Mouse (Mus musculus) urinary bladder, postnatal 25 days (tissue): ENCODE results near the gene Iba57.

Source experiments
- DNase-seq: peaks from one replicate; pipeline ENCODE4 v3.0.0; 2022; ENCODE audit warnings: low spot score

The Iba57 gene

DNA sequence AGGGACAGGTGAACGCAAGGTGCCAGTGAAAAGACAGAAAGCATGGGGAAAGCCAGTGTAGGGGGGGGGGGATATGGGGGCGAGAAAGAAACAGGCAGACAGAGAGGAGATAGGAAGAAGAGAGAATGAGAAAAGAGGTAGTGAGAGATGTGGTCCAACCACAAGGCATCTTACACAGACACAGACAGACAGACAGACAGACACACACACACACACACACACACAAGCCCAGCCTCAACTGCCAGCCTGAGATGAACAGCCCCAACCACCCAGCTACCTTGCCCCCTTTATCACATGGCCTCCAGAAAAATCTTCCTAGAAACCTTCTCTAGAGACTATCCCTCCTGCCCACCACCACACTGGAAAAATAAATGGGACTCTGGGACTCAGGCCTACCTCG is 31.5 kb downstream of the Iba57 start:
- DNase-seq = no peak

- no peak for DNase-seq
Observed at GRCm38 (mm10) chr11:59131348-59131919, 32.1 kb downstream of the Iba57 start.

DNA sequence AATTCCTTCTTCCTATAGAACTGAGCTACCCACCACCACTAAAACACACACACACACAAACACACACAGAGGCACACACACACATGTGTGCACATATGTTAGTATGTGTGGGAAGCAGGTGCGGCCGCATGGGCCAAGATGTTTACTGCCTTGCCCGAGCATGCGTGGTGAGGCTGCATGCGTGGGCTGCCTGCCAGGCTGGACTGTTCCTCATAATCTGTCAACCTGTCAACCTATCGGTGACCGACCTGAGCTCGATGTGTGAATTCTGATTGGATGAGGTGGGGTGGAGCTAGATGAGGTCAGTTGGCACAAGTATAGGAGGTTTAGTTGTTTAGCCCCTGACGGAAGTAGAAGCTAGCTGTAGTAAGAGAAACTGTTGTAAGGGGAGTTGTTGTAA is 32.8 kb downstream of the Iba57 start:
- no peak for DNase-seq

- DNase-seq = no peak
Observed at GRCm38 (mm10) chr11:59105945-59106344, 57.6 kb downstream of the Iba57 start.
